Mouse (Mus musculus): ENCODE measurements around the gene Dpm1. TPM values are rescaled to one million over a fixed set of nuclear protein-coding genes. Genes with fewer than 3 reads are reported as not detected.

Gene Dpm1
- polyA plus RNA-seq, 1 experiment from 2014 or later = 87.5 TPM

Small RNA genes lying within 50 kb of the gene (microRNA-seq; reads per million reads assigned to microRNA genes)
- not detected for gene Gm24561

Other genes with a start within 250 kb of the Dpm1 start
- 1.1 and 1.2 TPM in 2 replicates for gene Ripor3, start 220.0 kb downstream of the Dpm1 start, polyA plus RNA-seq (2016; fragmentation: Nextera tagmentation; extraction: Ambion mirVana)
- gene Pard6b, start 149.6 kb downstream of the Dpm1 start, polyA plus RNA-seq (2016; fragmentation: Nextera tagmentation; extraction: Ambion mirVana) = 8.6 and 11.4 TPM in 2 replicates
- gene Adnp, start 23.5 kb downstream of the Dpm1 start, polyA plus RNA-seq (2016; fragmentation: Nextera tagmentation; extraction: Ambion mirVana) = 7.5 and 8.7 TPM in 2 replicates
- 23.6 and 24.7 TPM in 2 replicates for gene Gm20716, start 227 bp downstream of the Dpm1 start, polyA plus RNA-seq (2016; fragmentation: Nextera tagmentation; extraction: Ambion mirVana)
- gene Mocs3, start within 50 bp of the Dpm1 start, polyA plus RNA-seq (2016; fragmentation: Nextera tagmentation; extraction: Ambion mirVana) = 11.3 and 11.7 TPM in 2 replicates
- 2.3 and 3.2 TPM in 2 replicates for gene Kcng1, start 51.1 kb upstream of the Dpm1 start, polyA plus RNA-seq (2016; fragmentation: Nextera tagmentation; extraction: Ambion mirVana)

All from midbrain, embryonic 12.5 days (tissue).